Mouse (Mus musculus) small intestine, adult 2 months (tissue): ENCODE measurements around the gene Sap30bp.

Experiments
- CTCF ChIP-seq: fragments of 200-500 bp; IDR thresholded peaks from 2 replicates; pipeline ENCODE4 v1.5.1; 2012; ENCODE audit warnings: low read depth, mild to moderate bottlenecking, control low read depth, inconsistent platforms, low read length, moderate library complexity, mixed read lengths; ENCODE audit not compliant: insufficient replicate concordance, insufficient read length; ENCODE audit errors: extremely low read depth
- POLR2A ChIP-seq: fragments of 200-500 bp; IDR thresholded peaks from 2 replicates; pipeline ENCODE4 v1.6.1; 2012; ENCODE audit warnings: low read depth, mild to moderate bottlenecking, control low read depth, inconsistent platforms, low read length, moderate library complexity

- TF ChIP-seq POLR2A, result no peak
- no peak for TF ChIP-seq CTCF
These were observed 32.3 kb upstream of the Sap30bp start for GRCm38 (mm10) chr11:115900561-115901337.
